Mouse (Mus musculus) E14TG2a.4 (cell line): Measurements from ENCODE around the gene Wapl.

ENCODE experiments used
- CTCF ChIP-seq: conservative IDR thresholded peaks from 2 replicates; pipeline ENCODE4 v1.5.1; 2014; ENCODE audit warnings: low read length
- NANOG ChIP-seq: IDR thresholded peaks from 2 replicates; pipeline ENCODE4 v1.6.1; 2014; ENCODE audit warnings: borderline replicate concordance, low read length, mixed read lengths
- POU5F1 ChIP-seq: IDR thresholded peaks from 2 replicates; pipeline ENCODE4 v1.6.1; 2014; ENCODE audit warnings: low read length, borderline replicate concordance

- TF ChIP-seq CTCF (no peak), NANOG (no peak), POU5F1 (no peak)
These were observed 11.9 kb upstream of the Wapl start for GRCm38 (mm10) chr14:34661621-34662477.
